Mouse (Mus musculus): ENCODE data around the gene D330045A20Rik. TPM values are rescaled to one million over a fixed set of nuclear protein-coding genes. Genes with fewer than 3 reads are reported as not detected.
"Not testable (repeated sequence)": the region's sequence is repeated elsewhere in the genome, so short reads cannot be mapped to it uniquely, and the experiment has no call there.

D330045A20Rik gene
- polyA plus RNA-seq, 1 experiment from 2014 or later: 2.9 TPM

GRCm38 (mm10) chrX:139550456-139550855 lies 70.3 kb downstream of the D330045A20Rik start:
- Histone ChIP-seq H3K9ac (replicated peaks; ENCODE audit: low read depth, low read length) (no peak overlapping the region), H3K4me2 (replicated peaks; ENCODE audit: low read depth, low read length) (no peak overlapping the region), H3K36me3 (ENCODE audit: control insufficient read depth, insufficient read depth, low read length) (no peaks in the 10 kb centered on the region), H3K9me3 (ENCODE audit: control insufficient read depth, low read depth, low read length) (no peaks in the 10 kb centered on the region), H3K4me3 (ENCODE audit: low read depth, low read length) (no peak overlapping the region), H3K27ac (ENCODE audit: low read length) (no peak overlapping the region), H3K4me1 (ENCODE audit: control insufficient read depth, insufficient read depth, low read length) (no peaks in the 10 kb centered on the region), H3K27me3 (ENCODE audit: control insufficient read depth, insufficient read depth, low read length) (no peaks in the 10 kb centered on the region)
- 77% methylated on average over 5 of the region's 5 CpGs for WGBS
- no peak for ATAC-seq (ENCODE audit: insufficient number of reproducible peaks, insufficient read depth, low FRiP score, low read depth)

GRCm38 (mm10) chrX:139552090-139552489 lies 71.9 kb downstream of the D330045A20Rik start:
- no peak overlapping the region for H3K9ac ChIP-seq (replicated peaks; ENCODE audit: low read depth, low read length)
- no peaks in the 10 kb centered on the region for H3K36me3 ChIP-seq (ENCODE audit: control insufficient read depth, insufficient read depth, low read length)
- WGBS: 82% methylated on average over 2 of the region's 2 CpGs
- no peaks in the 10 kb centered on the region for H3K27me3 ChIP-seq (ENCODE audit: control insufficient read depth, insufficient read depth, low read length)
- H3K4me1 ChIP-seq (ENCODE audit: control insufficient read depth, insufficient read depth, low read length): no peaks in the 10 kb centered on the region
- no peak overlapping the region for H3K4me2 ChIP-seq (replicated peaks; ENCODE audit: low read depth, low read length)
- no peak overlapping the region for H3K27ac ChIP-seq (ENCODE audit: low read length)
- no peaks in the 10 kb centered on the region for H3K9me3 ChIP-seq (ENCODE audit: control insufficient read depth, low read depth, low read length)
- ATAC-seq (ENCODE audit: insufficient number of reproducible peaks, insufficient read depth, low FRiP score, low read depth): no peak
- no peak overlapping the region for H3K4me3 ChIP-seq (ENCODE audit: low read depth, low read length)

- Histone ChIP-seq H3K36me3 (ENCODE audit: control insufficient read depth, insufficient read depth, low read length) (no peaks in the 10 kb centered on the region), H3K4me3 (ENCODE audit: low read depth, low read length) (no peak overlapping the region), H3K9ac (replicated peaks; ENCODE audit: low read depth, low read length) (no peak overlapping the region), H3K27ac (ENCODE audit: low read length) (no peak overlapping the region), H3K9me3 (ENCODE audit: control insufficient read depth, low read depth, low read length) (no peaks in the 10 kb centered on the region), H3K4me2 (replicated peaks; ENCODE audit: low read depth, low read length) (no peak overlapping the region), H3K27me3 (ENCODE audit: control insufficient read depth, insufficient read depth, low read length) (no peaks in the 10 kb centered on the region), H3K4me1 (ENCODE audit: control insufficient read depth, insufficient read depth, low read length) (no peaks in the 10 kb centered on the region)
- 67% methylated on average over 5 of the region's 5 CpGs for WGBS
- peak; percentile 63 for ATAC-seq (ENCODE audit: insufficient number of reproducible peaks, insufficient read depth, low FRiP score, low read depth)
Measured at GRCm38 (mm10) chrX:139562255-139562924, 82.2 kb downstream of the D330045A20Rik start.

GRCm38 (mm10) chrX:139562925-139563461 lies 82.8 kb downstream of the D330045A20Rik start, which contains the start of gene Rnf128:
Gene Rnf128, plus strand, starts transcription at chrX:139563316.
- H3K4me3 ChIP-seq (ENCODE audit: low read depth, low read length): peak within 1 kb of the TSS; percentile 11; the same call in 1 of the 2 replicates
- H3K4me1 ChIP-seq (ENCODE audit: control insufficient read depth, insufficient read depth, low read length): no peaks in the 10 kb centered on the region
- H3K9ac ChIP-seq (replicated peaks; ENCODE audit: low read depth, low read length): no peak within 1 kb of the TSS
- no peaks in the 10 kb centered on the region for H3K36me3 ChIP-seq (ENCODE audit: control insufficient read depth, insufficient read depth, low read length)
- peak within 1 kb of the TSS; percentile 27; the same call in 1 of the 2 replicates for H3K27ac ChIP-seq (ENCODE audit: low read length)
- peak; percentile 76 for ATAC-seq (ENCODE audit: insufficient number of reproducible peaks, insufficient read depth, low FRiP score, low read depth)
- H3K9me3 ChIP-seq (ENCODE audit: control insufficient read depth, low read depth, low read length): no peaks in the 10 kb centered on the region
- 58% methylated on average over 8 of the region's 8 CpGs for WGBS
- no peak within 1 kb of the TSS for H3K4me2 ChIP-seq (replicated peaks; ENCODE audit: low read depth, low read length)
- no peaks in the 10 kb centered on the region for H3K27me3 ChIP-seq (ENCODE audit: control insufficient read depth, insufficient read depth, low read length)

- H3K9me3 ChIP-seq (ENCODE audit: control insufficient read depth, low read depth, low read length): no peaks in the 10 kb centered on the region
- H3K27me3 ChIP-seq (ENCODE audit: control insufficient read depth, insufficient read depth, low read length): no peaks in the 10 kb centered on the region
- 82% methylated on average over 3 of the region's 3 CpGs for WGBS
- no peaks in the 10 kb centered on the region for H3K4me1 ChIP-seq (ENCODE audit: control insufficient read depth, insufficient read depth, low read length)
- H3K36me3 ChIP-seq (ENCODE audit: control insufficient read depth, insufficient read depth, low read length): no peaks in the 10 kb centered on the region
- no peak overlapping the region for H3K9ac ChIP-seq (replicated peaks; ENCODE audit: low read depth, low read length)
- H3K27ac ChIP-seq (ENCODE audit: low read length): no peak overlapping the region
- H3K4me3 ChIP-seq (ENCODE audit: low read depth, low read length): no peak overlapping the region
- no peak for ATAC-seq (ENCODE audit: insufficient number of reproducible peaks, insufficient read depth, low FRiP score, low read depth)
- H3K4me2 ChIP-seq (replicated peaks; ENCODE audit: low read depth, low read length): no peak overlapping the region
Measured at GRCm38 (mm10) chrX:139570054-139570453, 89.9 kb downstream of the D330045A20Rik start.

GRCm38 (mm10) chrX:139578649-139579278 lies 98.6 kb downstream of the D330045A20Rik start:
- H3K9me3 ChIP-seq (ENCODE audit: control insufficient read depth, low read depth, low read length): no peaks in the 10 kb centered on the region
- no peak for ATAC-seq (ENCODE audit: insufficient number of reproducible peaks, insufficient read depth, low FRiP score, low read depth)
- H3K9ac ChIP-seq (replicated peaks; ENCODE audit: low read depth, low read length): no peak overlapping the region
- no peak overlapping the region for H3K27ac ChIP-seq (ENCODE audit: low read length)
- no peaks in the 10 kb centered on the region for H3K36me3 ChIP-seq (ENCODE audit: control insufficient read depth, insufficient read depth, low read length)
- H3K4me1 ChIP-seq (ENCODE audit: control insufficient read depth, insufficient read depth, low read length): no peaks in the 10 kb centered on the region
- H3K4me3 ChIP-seq (ENCODE audit: low read depth, low read length): no peak overlapping the region
- H3K4me2 ChIP-seq (replicated peaks; ENCODE audit: low read depth, low read length): no peak overlapping the region
- 63% methylated on average over 6 of the region's 6 CpGs for WGBS
- H3K27me3 ChIP-seq (ENCODE audit: control insufficient read depth, insufficient read depth, low read length): no peaks in the 10 kb centered on the region

GRCm38 (mm10) chrX:139583616-139584015 lies 103.4 kb downstream of the D330045A20Rik start:
- Histone ChIP-seq H3K4me2 (replicated peaks; ENCODE audit: low read depth, low read length) (no peak overlapping the region), H3K4me3 (ENCODE audit: low read depth, low read length) (no peak overlapping the region), H3K9me3 (ENCODE audit: control insufficient read depth, low read depth, low read length) (no peaks in the 10 kb centered on the region), H3K36me3 (ENCODE audit: control insufficient read depth, insufficient read depth, low read length) (no peaks in the 10 kb centered on the region), H3K4me1 (ENCODE audit: control insufficient read depth, insufficient read depth, low read length) (no peaks in the 10 kb centered on the region), H3K27me3 (ENCODE audit: control insufficient read depth, insufficient read depth, low read length) (no peaks in the 10 kb centered on the region), H3K27ac (ENCODE audit: low read length) (no peak overlapping the region), H3K9ac (replicated peaks; ENCODE audit: low read depth, low read length) (no peak overlapping the region)
- WGBS: 46% methylated on average over 4 of the region's 4 CpGs
- ATAC-seq (ENCODE audit: insufficient number of reproducible peaks, insufficient read depth, low FRiP score, low read depth): no peak

- H3K4me3 ChIP-seq (ENCODE audit: low read depth, low read length); H3K9ac ChIP-seq (replicated peaks; ENCODE audit: low read depth, low read length); H3K27me3 ChIP-seq (ENCODE audit: control insufficient read depth, insufficient read depth, low read length); H3K36me3 ChIP-seq (ENCODE audit: control insufficient read depth, insufficient read depth, low read length); H3K9me3 ChIP-seq (ENCODE audit: control insufficient read depth, low read depth, low read length); H3K4me1 ChIP-seq (ENCODE audit: control insufficient read depth, insufficient read depth, low read length); ATAC-seq (ENCODE audit: insufficient number of reproducible peaks, insufficient read depth, low FRiP score, low read depth); H3K4me2 ChIP-seq (replicated peaks; ENCODE audit: low read depth, low read length); H3K27ac ChIP-seq (ENCODE audit: low read length): not testable (repeated sequence)
- 56% methylated on average over 2 of the region's 2 CpGs for WGBS
Measured at GRCm38 (mm10) chrX:139586676-139587075, 106.5 kb downstream of the D330045A20Rik start.

Measured in stomach, embryonic 14.5 days (tissue).